Mouse (Mus musculus): ENCODE measurements around the gene Dgkq.
A peak's percentile ranks its signal among the peaks of the same experiment; 100 is the strongest.

Gene Dgkq

DNA sequence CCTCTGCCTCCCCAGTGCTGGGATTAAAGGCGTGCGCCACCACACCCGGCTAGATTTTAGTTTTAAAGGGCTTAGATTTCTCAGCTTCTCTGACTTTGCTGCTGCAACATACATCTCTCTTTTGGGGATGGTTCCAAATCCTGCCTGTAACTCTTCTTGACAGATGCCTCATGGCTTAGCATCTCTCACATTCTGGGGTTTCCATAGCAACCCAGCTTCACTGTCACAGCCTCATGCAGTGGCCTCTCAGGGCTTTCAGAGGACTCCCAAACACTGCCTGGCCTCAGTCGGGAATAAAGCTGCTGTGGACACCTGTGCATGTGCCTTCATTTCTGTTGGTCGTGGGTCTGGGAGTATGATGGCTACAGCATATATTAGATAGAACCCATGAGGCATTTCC, 19.6 kb upstream of the Dgkq start:
- DNase-seq (ENCODE audit: low spot score): no peak

DNA sequence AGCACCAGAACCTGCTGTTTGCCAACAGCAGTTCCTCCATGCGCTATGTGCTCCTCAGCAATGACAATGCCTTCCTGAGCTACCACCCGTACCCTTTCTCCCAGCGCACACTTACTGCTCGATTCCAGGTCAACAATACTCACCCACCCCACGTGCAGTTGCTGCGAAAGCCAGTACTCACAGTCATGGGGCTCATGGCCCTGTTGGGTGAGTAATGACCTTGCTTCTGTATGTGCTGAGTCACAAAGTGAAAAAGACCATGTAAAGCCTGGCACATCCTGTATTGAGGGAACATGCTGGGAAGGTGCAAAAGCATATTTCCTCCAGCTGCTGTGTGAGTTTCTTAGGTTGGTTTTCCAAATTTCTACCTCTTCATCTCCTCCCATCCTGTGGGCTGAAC, 11.4 kb upstream of the Dgkq start:
- no peak for DNase-seq (ENCODE audit: low spot score)

DNA sequence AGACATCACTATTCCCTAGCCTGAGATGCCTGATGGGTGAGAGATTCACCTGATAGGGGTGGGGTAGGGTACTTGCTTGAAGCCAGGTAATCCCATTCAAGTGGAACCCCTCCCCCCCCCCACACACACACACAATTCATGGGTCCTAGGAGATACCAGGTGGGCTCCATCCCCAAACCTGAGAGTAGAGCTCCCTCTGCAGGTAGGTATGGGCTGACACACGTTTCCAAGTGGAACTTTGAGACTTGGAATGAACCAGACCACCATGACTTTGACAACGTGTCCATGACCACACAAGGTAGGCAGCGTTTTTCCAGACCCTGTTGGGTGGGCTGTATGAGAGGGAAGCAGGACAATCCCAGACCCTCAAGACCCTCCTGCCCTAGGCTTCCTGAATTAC, 10.4 kb upstream of the Dgkq start:
- DNase-seq (ENCODE audit: low spot score): no peak

DNA sequence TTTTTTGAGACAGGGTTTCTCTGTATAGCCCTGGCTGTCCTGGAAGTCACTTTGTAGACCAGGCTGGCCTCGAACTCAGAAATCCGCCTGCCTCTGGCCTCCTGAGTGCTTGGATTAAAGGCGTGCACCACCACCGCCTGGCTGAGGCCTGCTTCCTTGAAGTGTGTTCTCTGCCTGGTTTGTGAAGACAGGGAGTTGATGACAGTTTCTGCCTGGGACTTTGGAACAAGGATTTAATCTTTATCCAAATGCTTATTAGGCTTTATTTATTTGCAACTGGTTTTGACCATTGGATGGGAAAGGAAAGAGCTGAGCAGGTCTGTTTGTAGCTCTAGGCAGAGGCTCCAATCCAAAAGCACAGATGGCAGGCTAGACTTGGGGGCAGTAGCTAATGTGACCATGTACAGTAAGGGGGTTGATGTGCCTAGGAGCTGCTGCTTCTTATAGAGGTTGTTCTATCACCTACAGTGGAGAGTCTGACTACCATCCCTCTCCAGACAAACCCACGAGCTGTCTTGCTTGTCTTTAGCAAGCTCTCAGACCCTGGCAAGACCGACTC, 8.9 kb upstream of the Dgkq start:
- DNase-seq (ENCODE audit: low spot score): no peak

DNA sequence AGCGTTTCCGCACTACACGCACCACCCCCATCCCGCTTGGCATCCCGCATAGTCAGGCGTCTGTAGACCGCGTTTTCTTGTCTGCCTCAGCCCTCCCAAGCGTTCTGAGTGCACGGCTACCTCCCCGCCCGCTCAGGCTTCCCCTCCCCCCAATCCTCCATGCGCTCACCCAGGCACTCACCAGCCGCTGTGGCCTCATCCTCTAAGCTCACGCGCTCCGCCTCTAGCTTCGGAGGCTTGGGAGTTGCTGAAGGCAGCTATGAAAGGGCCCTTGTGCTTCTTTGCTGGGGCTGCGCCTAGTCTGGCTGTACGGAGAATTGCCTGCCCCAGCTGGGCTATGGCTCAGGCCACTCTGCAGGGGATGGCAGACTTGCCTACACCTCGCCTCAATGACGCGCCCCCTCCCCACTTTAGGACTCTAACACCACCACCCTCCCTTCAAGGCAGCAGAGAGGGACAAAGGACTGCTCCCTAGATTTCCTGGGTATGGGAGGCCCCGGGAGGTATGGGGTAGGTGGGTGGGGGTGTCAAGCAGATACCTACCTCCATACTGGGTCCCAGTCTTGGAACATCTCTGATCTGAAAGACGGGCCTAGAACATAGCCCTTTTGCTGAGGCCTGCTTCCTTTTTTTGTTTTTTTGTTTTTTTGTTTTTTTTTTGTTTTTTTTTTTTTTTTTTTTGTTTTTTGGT, 8.3 kb upstream of the Dgkq start:
- DNase-seq (ENCODE audit: low spot score): peak; percentile 53

DNA sequence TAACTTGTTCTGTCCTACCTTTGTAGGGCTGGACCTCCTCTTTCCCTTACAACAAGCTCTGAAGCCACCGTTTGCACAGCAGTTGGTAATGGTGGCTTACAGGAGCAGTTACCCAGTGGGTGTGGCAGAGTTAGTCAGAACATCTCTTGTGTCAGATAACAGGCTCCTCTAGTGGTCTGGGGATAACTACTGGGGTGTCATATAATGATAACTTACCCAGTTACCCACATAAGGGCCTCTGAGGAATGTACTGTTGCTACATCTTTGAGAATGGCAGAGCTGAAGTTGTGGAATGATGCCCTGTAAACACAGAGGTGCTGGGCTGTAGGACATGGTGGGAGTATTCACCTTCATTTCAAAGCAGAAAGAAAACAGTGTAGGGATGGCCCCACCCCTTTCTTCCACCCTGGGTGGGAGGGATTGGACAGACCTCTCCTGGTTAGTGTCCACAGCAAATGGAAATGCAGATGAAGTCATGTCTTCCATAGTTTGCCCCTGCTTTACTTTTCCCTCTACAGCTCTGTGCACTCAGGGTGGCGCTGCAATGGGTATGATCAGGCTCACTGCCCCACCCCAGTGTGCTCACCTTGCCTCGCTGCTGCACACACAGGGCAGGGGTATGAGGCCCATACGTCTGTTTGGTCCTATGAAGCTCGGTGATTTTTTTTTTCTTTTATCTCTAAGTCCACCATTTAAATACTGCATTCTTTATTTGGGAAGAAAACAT, 7.5 kb upstream of the Dgkq start:
- DNase-seq (ENCODE audit: low spot score): no peak

DNA sequence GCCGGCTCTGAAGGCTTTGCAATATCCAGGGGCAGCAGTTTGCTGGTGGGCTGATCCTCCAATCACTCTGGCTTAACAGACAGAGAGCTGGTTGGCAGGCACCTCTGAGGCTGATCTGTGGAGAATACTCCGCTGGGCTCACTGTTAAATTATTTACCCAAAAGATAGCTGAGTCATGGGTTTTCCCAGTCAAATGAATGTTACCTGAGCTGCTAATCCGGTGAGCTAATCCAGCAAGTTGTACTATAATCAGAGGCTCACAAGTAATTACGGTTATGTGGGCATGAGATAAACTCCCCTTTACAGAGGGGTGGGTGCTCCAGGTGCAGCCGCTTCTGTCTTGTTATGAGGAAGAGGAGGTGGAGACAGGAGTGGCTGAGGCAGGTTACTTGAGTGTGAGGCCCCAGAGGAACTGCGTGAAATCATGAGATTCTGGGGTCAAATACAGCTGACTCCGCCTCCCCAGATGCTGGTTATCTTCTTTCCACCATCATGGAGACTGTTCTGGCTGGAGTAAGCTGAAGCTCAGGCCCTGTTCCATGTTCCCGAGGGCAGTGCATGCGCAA, 5.9 kb upstream of the Dgkq start, which contains the start of gene Slc26a1:
Slc26a1 (minus strand) TSS at position 319 of the 566 bp plus-strand sequence.
- no peak for DNase-seq (ENCODE audit: low spot score)

DNA sequence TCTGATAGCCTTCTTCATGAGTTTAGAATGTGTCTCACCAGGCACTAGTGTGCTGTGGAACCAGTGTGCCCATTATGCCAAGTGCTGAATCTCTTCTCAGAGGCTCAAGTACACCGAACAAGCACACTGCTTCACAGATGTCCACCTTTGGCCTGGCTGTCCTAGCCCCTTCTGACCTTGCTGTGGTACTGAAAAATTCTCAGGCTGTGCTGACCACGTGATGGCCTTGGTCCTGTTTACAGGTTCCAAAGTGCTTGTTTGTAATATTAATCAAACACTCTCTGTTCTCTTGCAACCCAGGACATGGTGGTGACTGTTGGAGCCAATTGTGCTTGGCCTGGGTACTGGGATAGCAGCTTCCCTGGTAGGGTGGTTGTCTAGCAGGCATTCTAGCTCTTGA, 5.2 kb upstream of the Dgkq start:
- DNase-seq (ENCODE audit: low spot score): no peak

DNA sequence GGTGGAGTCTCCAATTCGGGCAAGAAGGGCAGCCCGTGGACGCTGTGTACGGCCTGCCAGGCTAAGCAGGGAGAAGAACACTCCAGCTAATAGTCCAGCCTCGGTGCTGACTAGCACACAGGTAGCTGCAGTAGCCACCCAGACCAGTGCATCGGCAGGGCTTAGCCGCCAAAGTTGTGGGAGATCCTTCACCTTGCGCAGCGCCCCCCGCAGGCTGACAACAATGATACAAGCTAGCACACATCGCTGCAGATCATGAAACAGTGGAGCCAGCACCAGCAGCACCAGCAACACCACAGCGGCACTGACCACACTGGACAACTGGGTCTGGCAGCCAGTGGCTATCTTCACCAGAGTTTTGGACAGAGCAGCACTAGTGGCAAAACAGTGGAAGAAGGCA, 2.3 kb upstream of the Dgkq start:
- DNase-seq (ENCODE audit: low spot score): no peak

DNA sequence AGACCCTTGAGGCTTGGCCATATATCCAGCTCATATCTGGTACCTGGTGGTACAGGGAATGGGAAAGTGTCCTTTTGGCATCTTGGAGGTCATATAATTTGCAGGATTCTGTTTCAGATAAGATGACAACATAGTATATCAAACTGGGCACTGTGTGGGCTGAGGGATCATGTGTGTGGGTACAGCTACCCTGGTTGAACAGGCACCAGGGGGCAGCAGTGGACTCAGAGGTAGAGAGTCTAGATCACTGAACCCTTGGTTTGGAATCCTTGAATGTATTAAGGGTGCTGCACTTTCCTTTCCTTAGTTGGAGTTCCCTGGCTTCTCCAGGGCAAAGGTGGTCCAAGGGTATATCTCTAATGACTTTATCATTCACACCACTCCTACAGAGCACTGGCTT, 1.3 kb upstream of the Dgkq start:
- peak; percentile 39 for DNase-seq (ENCODE audit: low spot score)

DNA sequence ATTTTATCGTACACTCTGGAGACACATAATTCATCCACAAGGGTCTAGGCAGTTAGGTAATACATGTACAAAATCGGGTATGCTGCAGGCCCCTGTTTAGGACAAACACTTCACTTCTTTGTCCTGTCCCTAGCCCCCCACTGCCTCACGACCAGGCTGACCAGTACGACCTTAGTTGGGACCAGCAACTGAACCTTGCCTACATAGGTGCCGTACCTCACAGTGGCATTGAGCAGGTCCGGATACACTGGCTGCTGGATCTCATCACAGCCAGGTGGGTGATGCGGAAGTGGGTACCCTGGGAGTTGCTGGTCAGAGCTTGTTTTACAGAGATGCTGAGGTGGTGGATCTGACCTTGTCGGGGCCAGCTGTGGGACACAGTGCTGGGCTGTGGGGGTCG, 514 bp upstream of the Dgkq start:
- peak; percentile 4 for DNase-seq (ENCODE audit: low spot score)

DNA sequence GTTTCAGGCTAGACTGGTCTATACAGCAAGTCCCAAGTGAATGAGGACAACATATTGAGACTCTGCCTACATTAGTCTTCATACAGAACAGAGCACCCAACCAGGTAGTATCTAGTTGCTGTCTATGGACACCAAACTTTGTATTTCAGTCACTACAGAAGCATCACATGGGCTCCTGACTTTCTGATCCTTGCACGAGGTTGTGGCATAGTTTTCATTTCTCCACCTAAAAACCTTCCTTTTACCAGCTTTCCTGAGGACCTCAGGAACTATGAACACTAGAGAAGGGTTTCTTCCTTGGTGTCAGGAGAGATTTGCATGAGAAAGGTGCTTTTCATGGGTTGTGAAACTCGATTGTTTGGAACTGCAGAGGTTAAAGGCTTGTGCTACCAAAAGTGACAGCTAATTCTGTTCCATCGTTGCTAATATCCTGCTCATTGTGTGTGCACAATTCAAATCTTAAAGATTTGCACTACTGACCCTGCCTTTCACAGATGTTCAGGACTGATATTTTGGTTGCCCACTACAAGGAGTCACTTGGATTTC, 1.0 kb downstream of the Dgkq start:
- no peak for DNase-seq (ENCODE audit: low spot score)

DNA sequence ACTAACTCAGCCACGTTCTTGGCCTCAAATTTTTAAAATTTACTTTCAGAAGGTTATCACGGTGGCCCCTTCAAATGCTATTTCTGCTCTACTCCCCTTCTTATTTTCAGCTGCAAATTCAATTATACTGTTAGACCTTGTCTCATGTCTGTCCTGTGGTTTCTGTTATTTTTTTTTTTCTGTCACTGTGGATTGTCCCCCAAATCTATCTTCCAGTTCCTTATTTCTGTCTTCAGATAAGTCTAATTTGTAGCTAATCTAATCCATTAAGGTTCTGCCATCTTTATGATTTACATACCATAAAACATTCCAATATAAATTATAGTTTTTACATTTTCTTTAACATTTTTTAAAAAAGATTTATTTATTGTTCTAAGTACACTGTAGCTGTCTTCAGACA, 2.1 kb downstream of the Dgkq start:
- DNase-seq (ENCODE audit: low spot score): no peak

DNA sequence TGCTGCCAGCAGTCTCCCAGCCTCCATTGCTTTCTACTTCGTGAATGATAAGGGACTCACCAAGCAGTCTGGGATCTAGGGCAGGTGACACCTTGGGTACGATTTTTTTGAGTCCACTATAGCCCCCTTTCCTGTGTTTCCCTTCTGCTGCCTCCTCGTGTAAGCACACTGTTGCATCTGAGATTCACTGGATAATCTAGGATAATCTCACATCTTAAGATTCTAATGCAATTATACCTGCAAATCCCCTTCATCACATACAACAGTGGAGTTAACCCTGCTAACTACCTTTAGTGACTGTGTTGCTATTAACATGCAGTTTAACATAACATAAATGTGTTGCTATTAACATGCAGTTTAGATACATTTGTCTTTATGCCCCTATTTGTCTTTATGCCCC, 4.4 kb downstream of the Dgkq start:
- no peak for DNase-seq (ENCODE audit: low spot score)

DNA sequence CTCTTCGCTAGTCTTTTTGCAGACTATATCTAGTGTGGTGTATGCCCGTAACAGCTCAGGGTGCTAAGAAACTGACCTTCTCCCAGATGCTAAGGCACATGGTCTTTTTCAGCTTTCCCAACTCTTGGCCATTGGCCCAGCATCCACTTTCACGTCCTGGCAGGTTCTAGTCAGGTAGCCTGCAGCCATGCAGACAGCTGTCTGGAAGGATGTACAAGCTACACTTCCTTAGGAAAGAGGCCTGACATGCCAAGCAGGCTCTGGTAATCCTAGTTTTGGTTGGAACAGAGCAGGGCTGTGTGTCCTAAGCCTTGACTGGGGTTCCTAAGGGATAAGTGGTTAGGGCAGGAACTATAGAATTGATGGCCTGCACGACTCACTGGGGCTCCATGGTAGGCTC, 6.7 kb downstream of the Dgkq start:
- DNase-seq (ENCODE audit: low spot score): no peak

DNA sequence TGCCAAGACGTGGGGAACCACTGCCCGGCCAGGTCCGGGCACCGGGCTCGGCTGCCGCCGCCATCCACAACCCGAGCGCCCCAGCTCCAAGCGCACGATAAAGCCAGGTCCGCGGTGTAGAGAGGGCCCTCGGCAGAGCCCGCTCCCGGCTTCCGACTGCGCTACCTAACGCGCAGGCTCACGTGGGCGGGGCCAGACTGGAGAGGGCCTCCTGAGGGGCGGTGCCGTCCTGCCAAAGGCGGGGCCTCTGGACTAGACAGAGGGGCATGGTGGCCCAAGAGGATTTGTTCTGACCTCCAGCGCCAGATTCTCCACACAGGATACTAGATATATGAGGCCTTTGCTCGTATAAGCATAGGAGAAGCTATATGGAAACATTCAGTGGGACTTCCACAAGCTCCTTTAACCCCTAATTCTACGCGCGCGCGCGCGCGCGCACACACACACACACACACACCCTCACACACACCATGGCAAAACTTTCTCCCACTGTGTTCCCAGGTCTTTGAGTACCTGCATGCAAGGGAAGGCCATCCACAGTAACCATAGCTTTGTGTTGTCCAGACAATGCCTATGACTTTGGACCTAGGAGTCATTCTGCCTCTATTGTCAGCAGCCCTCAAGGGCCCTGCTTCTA, 8.7 kb downstream of the Dgkq start:
- DNase-seq (ENCODE audit: low spot score): peak; percentile 92

DNA sequence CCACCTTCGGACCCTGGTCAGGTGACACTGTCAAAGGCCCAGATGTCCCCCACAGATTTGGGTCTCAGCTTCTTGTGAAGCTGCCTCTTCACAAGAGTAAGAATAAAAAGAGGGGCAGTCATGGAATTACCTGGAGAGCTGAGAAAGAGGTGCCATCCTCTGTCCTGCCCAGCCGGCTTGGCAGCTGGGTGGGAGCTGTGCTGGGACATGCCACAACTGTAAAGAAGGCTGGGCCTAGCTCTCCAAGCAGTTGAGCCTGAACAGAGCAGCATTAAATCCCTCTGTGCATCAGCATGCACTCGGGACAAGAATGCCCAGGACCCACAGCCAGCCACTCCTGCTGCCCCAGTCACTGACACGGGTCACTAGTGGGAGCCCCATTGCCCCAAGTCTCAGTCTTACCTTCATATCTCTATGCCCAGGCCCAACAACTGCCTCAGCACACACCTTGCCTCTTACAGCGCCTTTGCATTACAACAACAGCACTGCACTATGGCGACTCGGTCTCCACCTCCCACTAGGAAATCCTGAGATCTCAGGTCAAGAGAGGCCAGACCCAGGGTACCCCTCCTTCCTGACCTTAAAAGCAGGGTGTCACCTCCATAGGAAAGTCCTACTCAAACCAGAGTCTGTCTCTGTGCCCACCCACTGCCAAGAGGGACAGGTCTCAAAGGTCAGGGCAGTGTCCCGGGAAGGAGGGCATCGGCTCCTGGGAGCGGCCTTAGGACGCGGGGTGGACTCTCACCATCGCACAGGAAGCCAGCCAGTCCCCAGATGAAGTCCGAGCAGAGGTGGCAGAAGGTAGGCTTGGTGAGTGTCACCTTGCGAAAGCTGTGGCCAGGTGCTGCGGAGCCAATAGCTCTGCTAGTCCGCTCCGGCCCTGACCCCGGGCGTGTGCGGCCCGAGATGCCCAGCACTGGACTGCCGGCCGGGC, 9.5 kb downstream of the Dgkq start, which contains the start of gene Idua:
Idua (plus strand) TSS at position 634 of the 934 bp plus-strand sequence.
- no peak for DNase-seq (ENCODE audit: low spot score)

DNA sequence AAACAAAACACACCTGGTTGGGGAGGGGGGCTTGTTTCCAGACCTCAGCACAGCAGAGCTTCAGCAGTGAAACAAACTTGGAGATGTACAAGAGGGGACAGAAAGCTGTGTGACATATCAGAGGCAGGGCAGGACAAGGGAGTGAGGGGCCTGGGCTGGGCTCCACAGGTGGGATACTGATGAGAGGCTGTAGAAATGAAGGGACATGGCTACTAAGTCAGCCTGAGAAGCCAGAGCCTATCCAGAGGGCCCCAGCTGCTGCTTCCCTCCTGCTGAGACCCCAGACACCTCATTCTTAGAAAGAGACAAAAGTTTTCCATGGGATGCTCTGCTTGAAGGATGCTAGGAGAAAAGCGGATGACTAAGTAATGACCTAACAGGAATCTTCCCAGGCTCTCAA, 10.9 kb downstream of the Dgkq start:
- no peak for DNase-seq (ENCODE audit: low spot score)

DNA sequence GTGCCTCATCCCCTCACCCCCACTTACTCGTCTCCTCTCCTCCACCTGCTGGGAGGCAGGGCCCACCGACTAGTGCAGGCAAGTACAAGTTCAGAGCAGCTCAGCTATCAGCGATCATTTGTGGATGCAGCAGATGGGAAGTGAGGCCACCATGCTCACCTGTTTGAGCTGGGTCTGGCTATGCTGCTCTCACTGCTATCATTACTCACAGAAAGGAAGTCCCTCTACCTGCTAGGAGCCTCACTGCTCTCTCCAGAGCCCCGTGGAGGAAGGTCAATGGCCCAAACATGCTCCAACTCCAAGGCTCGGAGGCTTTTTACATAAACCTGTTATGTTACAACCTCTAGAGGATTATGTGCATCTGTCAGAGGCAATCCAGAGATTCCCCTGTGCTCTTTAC, 12.1 kb downstream of the Dgkq start:
- DNase-seq (ENCODE audit: low spot score): no peak

DNA sequence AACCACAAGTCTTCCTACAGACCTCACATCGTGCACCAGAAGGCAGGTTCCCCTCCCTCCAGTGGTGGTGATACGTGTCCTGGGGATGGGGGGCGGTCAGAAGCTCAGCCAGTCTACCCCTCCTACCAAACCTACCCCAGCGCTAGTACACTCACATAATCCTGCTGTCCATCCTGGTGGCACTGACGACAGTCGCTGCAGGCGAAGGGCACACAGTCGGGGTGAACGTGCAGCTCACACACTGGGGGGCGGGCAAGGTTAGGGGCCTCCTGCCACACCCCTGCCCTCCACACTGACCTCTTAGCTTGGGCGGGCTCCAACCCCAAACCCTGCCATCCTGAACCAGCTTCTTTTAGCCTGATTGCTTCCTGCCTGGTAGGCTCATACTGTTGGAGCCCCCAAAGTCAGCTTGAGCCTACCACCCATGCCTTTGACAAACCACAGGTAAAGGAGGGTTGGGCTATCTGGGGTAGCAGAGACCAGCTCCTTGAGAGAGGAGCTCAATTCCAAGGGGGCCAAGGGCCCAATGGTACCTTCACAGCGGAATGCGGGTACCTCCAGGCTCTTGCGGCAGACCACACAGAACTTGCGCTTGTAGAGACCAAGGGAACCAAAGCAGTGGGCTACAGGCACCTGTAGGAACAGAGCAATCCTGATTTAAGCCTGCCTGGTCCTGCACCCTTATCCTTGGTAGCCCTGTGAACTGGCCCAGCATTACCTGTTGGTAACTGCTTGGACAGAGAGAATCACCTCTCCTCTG, 13.4 kb downstream of the Dgkq start:
- DNase-seq (ENCODE audit: low spot score): no peak
